Mouse (Mus musculus) hindbrain, embryonic 14.5 days (tissue): ENCODE measurements at regions not wholly inside any gene's neighbourhood (a gene's known extent, or its start where the extent isn't known, plus 50 kb on each side); places are given as distances from the start of the nearest gene placed in this dataset.

Experiments used
- ATAC-seq: fragments of 200-750 bp; cut with Nextera tagmentation; 2 replicates; pipeline ENCODE4 v1.8.0; 2017; ENCODE audit warnings: moderate number of reproducible peaks, mild to moderate bottlenecking, moderate TSS enrichment, moderate library complexity; ENCODE audit not compliant: low FRiP score
- DNase-seq: peaks from one replicate; pipeline ENCODE4 v3.0.0-alpha.2; 2015; ENCODE audit warnings: low spot score
- H3K27ac ChIP-seq: fragments of 300-500 bp; sonication (generic); 2 replicates; pipeline ENCODE4 v1.5.1; 2014; ENCODE audit warnings: mild to moderate bottlenecking, moderate library complexity
- H3K27me3 ChIP-seq: fragments of 300-500 bp; sonication (generic); 2 replicates; pipeline ENCODE4 v1.6.1; 2014; ENCODE audit warnings: mild to moderate bottlenecking, low read length, mixed read lengths; ENCODE audit not compliant: control insufficient read depth, insufficient read depth
- H3K36me3 ChIP-seq: fragments of 300-500 bp; sonication (generic); replicated peaks from 2 replicates; pipeline ENCODE4 v1.6.1; 2014; ENCODE audit not compliant: control insufficient read depth, insufficient read depth
- H3K4me1 ChIP-seq: fragments of 300-500 bp; sonication (generic); replicated peaks from 2 replicates; pipeline ENCODE4 v1.6.1; 2014; ENCODE audit warnings: antibody characterized with exemption, low read length, mixed read lengths; ENCODE audit not compliant: control insufficient read depth, insufficient read depth
- H3K4me2 ChIP-seq: fragments of 300-500 bp; sonication (generic); replicated peaks from 2 replicates; pipeline ENCODE4 v1.6.1; 2014; ENCODE audit warnings: mild to moderate bottlenecking, moderate library complexity
- H3K4me3 ChIP-seq: fragments of 300-500 bp; sonication (generic); replicated peaks from 2 replicates; pipeline ENCODE4 v1.5.1; 2014; ENCODE audit warnings: mild to moderate bottlenecking, low read length
- H3K9ac ChIP-seq: fragments of 300-500 bp; sonication (generic); 2 replicates; pipeline ENCODE4 v1.6.1; 2014
- H3K9me3 ChIP-seq: fragments of 300-500 bp; sonication (generic); 2 replicates; pipeline ENCODE4 v1.6.1; 2016; ENCODE audit warnings: low read length; ENCODE audit not compliant: control insufficient read depth
- WGBS: fragments of 180-500 bp; shearing (Covaris S2); extraction: QIAGEN DNeasy Blood & Tissue Kit; methylation state at CpG from one replicate; pipeline ENCODE4 v1.1.7; 2014; 5-methylcytosine and 5-hydroxymethylcytosine counted together

- ATAC-seq (no peak), DNase-seq (no peak)
- Histone ChIP-seq H3K27ac (no peak overlapping the region), H3K4me1 (no peaks in the 10 kb centered on the region), H3K27me3 (peaks cover 18% of the 10 kb centered on the region), H3K9ac (no peak overlapping the region), H3K9me3 (no peaks in the 10 kb centered on the region), H3K4me3 (no peak overlapping the region), H3K4me2 (no peak overlapping the region), H3K36me3 (no peaks in the 10 kb centered on the region)
- 31% methylated on average over 1 of the region's 1 CpGs for WGBS
These were observed 590.6 kb downstream of the Gm43517 start for GRCm38 (mm10) chr12:49975553-49975952.

DNA sequence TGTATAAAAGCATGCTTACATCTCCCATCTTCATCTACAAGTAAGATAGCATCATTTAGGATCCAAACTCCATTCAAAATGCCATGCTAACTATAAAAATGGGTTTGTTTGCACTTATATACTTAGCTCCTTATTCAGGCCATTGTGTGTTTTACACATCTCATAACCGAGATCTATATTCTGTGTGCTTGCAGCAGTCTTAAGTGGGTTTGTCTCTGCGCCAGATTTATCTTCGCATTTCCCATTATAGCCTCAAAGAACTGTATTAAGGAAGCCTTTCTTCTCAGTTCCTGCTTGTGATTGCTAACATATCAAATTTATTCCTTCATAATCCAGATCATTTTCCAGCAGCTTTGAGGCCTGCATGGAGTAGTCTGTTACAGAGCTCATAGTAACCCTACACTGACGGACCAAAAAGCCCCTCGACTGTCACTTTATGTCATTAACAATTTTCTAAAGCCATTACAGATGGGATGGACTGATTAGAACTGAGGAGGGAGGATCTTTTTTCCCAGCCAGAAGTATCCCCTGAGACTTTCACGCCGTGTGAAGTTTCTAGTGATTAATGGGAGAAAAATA is 607.6 kb downstream of the Gm43517 start:
- no peak overlapping the region for H3K27ac ChIP-seq
- ATAC-seq (no peak), DNase-seq (no peak)
- 48% methylated on average over 7 of the region's 7 CpGs for WGBS
- H3K36me3 ChIP-seq: no peaks in the 10 kb centered on the region
- no peak overlapping the region for H3K4me2 ChIP-seq
- H3K27me3 ChIP-seq: no peaks in the 10 kb centered on the region
- no peak overlapping the region for H3K9ac ChIP-seq
- H3K9me3 ChIP-seq: no peaks in the 10 kb centered on the region
- H3K4me1 ChIP-seq: peaks cover 6% of the 10 kb centered on the region; the same call in 1 of the 2 replicates
- H3K4me3 ChIP-seq: no peak overlapping the region

DNA sequence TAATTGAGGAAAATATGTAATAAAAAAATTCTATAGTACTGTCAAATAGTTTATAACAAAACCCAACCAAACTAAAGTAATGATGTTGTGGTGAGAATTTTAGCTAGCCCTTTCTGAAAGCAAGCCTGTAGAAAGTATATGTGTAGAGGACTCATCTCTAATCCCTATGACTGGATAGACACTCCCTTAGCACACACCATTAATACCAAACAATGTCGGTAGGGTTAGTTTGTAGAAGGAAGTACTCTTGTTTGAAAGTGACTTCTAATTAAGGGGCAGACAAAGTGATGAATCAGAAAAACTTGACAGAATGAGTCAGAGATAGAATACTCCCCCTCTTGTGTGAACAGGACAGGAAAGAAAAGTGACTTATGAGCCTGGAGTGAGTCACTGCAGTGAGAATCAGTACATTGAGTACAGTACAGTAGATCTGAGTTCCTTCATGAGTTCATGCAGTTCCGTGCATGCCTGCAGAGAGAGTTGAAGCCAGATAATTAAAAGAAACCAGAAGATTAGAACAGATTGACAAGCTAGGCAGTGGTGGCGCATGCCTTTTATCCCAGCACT is 610.0 kb downstream of the Prkd1 start:
- Histone ChIP-seq H3K4me1 (no peaks in the 10 kb centered on the region), H3K4me2 (no peak overlapping the region), H3K9me3 (no peaks in the 10 kb centered on the region), H3K4me3 (no peak overlapping the region), H3K9ac (no peak overlapping the region), H3K36me3 (no peaks in the 10 kb centered on the region), H3K27me3 (no peaks in the 10 kb centered on the region), H3K27ac (no peak overlapping the region)
- WGBS: 96% methylated on average over 3 of the region's 3 CpGs
- DNase-seq: no peak
- ATAC-seq: no peak

- Histone ChIP-seq H3K27ac (no peak overlapping the region), H3K27me3 (no peaks in the 10 kb centered on the region), H3K4me3 (no peak overlapping the region), H3K36me3 (no peaks in the 10 kb centered on the region), H3K9me3 (no peaks in the 10 kb centered on the region), H3K9ac (no peak overlapping the region), H3K4me1 (no peaks in the 10 kb centered on the region), H3K4me2 (no peak overlapping the region)
- no peak for DNase-seq
- ATAC-seq: no peak
- 95% methylated on average over 2 of the region's 2 CpGs for WGBS
These were observed 587.6 kb downstream of the Prkd1 start for GRCm38 (mm10) chr12:50061286-50061685.

DNA sequence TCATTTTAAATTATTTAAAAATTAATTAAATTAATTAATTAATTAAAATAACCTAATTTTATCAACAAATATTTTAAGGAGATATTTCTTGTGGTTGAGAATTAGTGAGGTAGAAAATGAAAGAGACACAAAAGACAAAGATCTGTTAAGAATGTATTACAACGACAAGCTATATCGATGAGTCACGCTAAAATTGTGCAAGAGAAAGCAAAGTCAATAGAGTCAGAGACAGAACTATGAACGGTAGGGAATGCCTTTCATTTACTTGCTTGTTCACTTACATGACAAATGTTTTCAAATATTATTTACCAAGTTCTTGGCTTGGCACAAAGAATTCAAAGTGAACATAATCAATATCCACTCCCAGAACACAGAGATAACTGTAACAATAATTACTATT is 582.5 kb downstream of the Prkd1 start:
- DNase-seq (no peak), ATAC-seq (no peak)
- WGBS: 91% methylated on average over 4 of the region's 4 CpGs
- Histone ChIP-seq H3K27ac (no peak overlapping the region), H3K36me3 (no peaks in the 10 kb centered on the region), H3K27me3 (no peaks in the 10 kb centered on the region), H3K4me2 (no peak overlapping the region), H3K9ac (no peak overlapping the region), H3K4me1 (no peaks in the 10 kb centered on the region), H3K4me3 (no peak overlapping the region), H3K9me3 (no peaks in the 10 kb centered on the region)

- 39% methylated on average over 3 of the region's 3 CpGs for WGBS
- H3K4me3 ChIP-seq: no peak overlapping the region
- H3K27ac ChIP-seq: no peak overlapping the region
- no peaks in the 10 kb centered on the region for H3K36me3 ChIP-seq
- H3K4me1 ChIP-seq: no peaks in the 10 kb centered on the region
- H3K9me3 ChIP-seq: no peaks in the 10 kb centered on the region
- no peak for DNase-seq
- H3K9ac ChIP-seq: no peak overlapping the region
- no peaks in the 10 kb centered on the region for H3K27me3 ChIP-seq
- ATAC-seq: no peak
- no peak overlapping the region for H3K4me2 ChIP-seq
These were observed 577.1 kb downstream of the Prkd1 start for GRCm38 (mm10) chr12:50071797-50072196.

DNA sequence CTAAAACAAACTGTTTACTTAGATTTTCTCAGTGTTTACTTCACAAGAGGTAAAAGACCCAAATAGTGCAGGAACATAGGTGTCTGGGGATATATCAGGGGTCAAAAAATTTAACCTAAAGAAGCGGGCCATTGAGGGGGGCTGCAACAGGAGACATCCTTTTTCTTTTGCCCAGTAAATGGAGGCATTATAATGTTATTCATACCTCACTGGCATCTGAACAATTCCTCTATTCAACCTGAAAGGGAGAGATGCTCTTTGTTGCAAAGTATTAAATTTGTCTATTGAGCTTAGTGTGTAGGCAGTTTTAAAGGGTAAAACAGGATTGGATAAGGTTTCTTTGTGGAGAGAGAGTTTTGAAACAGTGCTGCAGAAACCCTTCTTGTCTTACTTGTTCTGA is 576.5 kb downstream of the Prkd1 start:
- Histone ChIP-seq H3K4me1 (no peaks in the 10 kb centered on the region), H3K4me3 (no peak overlapping the region), H3K27me3 (no peaks in the 10 kb centered on the region), H3K4me2 (no peak overlapping the region), H3K27ac (no peak overlapping the region), H3K9me3 (no peaks in the 10 kb centered on the region), H3K9ac (no peak overlapping the region), H3K36me3 (no peaks in the 10 kb centered on the region)
- WGBS: 21% methylated on average over 1 of the region's 1 CpGs
- DNase-seq: no peak
- no peak for ATAC-seq

GRCm38 (mm10) chr12:50073684-50074083 is 575.2 kb downstream of the Prkd1 start:
- Histone ChIP-seq H3K27me3 (no peaks in the 10 kb centered on the region), H3K4me1 (no peaks in the 10 kb centered on the region), H3K36me3 (no peaks in the 10 kb centered on the region), H3K4me3 (no peak overlapping the region), H3K9me3 (no peaks in the 10 kb centered on the region), H3K9ac (no peak overlapping the region), H3K27ac (no peak overlapping the region), H3K4me2 (no peak overlapping the region)
- ATAC-seq: no peak
- no peak for DNase-seq
- WGBS: 66% methylated on average over 2 of the region's 2 CpGs

- no peak overlapping the region for H3K27ac ChIP-seq
- ATAC-seq (no peak), DNase-seq (no peak)
- no peak overlapping the region for H3K4me2 ChIP-seq
- no peak overlapping the region for H3K9ac ChIP-seq
- H3K9me3 ChIP-seq: no peaks in the 10 kb centered on the region
- H3K4me3 ChIP-seq: no peak overlapping the region
- H3K27me3 ChIP-seq: no peaks in the 10 kb centered on the region
- 85% methylated on average over 9 of the region's 9 CpGs for WGBS
- H3K36me3 ChIP-seq: no peaks in the 10 kb centered on the region
- no peaks in the 10 kb centered on the region for H3K4me1 ChIP-seq
These were observed 567.7 kb downstream of the Prkd1 start for GRCm38 (mm10) chr12:50081157-50081556.

DNA sequence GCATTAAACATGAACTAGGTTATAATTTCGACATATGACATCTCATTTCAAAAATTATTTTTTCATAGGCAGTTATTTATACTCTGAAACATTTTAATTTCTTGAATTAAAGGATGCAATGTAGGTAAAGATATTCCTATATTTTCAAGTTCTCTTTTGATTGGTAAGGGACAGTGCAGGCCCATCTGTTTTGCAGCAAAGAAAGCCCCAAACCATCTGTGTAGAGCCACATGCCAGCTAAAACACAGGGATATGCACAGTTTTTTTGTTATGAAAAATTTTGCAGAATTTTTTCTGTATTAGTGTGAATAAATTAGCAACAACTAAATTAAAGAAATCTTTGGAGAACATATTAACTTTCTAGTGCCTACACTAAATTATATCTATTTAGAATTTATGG is 567.3 kb downstream of the Prkd1 start:
- Histone ChIP-seq H3K27ac (no peak overlapping the region), H3K36me3 (no peaks in the 10 kb centered on the region), H3K27me3 (no peaks in the 10 kb centered on the region), H3K9me3 (no peaks in the 10 kb centered on the region), H3K9ac (no peak overlapping the region), H3K4me1 (no peaks in the 10 kb centered on the region), H3K4me3 (no peak overlapping the region), H3K4me2 (no peak overlapping the region)
- no peak for DNase-seq
- WGBS: 82% methylated on average over 1 of the region's 1 CpGs
- no peak for ATAC-seq
